Comparison of ENCODE assay signal across 37 mouse cellular contexts in genomic region chr17:36286390-36286789, GRCm38 (mm10). TPM values are rescaled to one million over a fixed set of nuclear protein-coding genes. Genes with fewer than 3 reads are reported as not detected.
"Had no signal": no experiment of that assay in that cellular context is flagged by ENCODE, and none has a peak within 500 bp of the region (broad histone marks: within the 10 kb centered on the region; RNA-seq: fewer than 3 reads in every experiment).

H2-M10.2 (minus strand) TSS chr17:36286490.

- DNase-seq: cerebellum, adult 2 months; cerebellum, adult 8-10 months; cerebellum, adult 9-10 months; cerebellum, adult 9-11 months; cerebellum, postnatal 10 days; cerebellum, postnatal 14 days; cerebellum, postnatal 25 days; cerebellum, postnatal 36 days; embryo, embryonic 11 days; forebrain, postnatal 0 days; gastrocnemius, adult 2 months; gastrocnemius, postnatal 10 days; gastrocnemius, postnatal 14 days; gastrocnemius, postnatal 25 days; gastrocnemius, postnatal 36 days; heart, adult 18-20 months; heart, adult 2 months had no signal

- H3K9me3 ChIP-seq: forebrain, embryonic 12.5 days; forebrain, embryonic 15.5 days had no signal

- H3K4me1 ChIP-seq: embryonic facial prominence, embryonic 10.5 days; embryonic facial prominence, embryonic 12.5 days; embryonic facial prominence, embryonic 13.5 days; embryonic facial prominence, embryonic 15.5 days; forebrain, embryonic 10.5 days; forebrain, embryonic 12.5 days; forebrain, embryonic 13.5 days; forebrain, embryonic 15.5 days had no signal

- ATAC-seq: forebrain, embryonic 13.5 days; forebrain, embryonic 14.5 days; forebrain, embryonic 15.5 days; forebrain, embryonic 16.5 days; forebrain, postnatal 0 days had no signal

- H3K27ac ChIP-seq: embryonic facial prominence, embryonic 10.5 days; embryonic facial prominence, embryonic 12.5 days; embryonic facial prominence, embryonic 13.5 days; embryonic facial prominence, embryonic 15.5 days; forebrain, embryonic 10.5 days; forebrain, embryonic 12.5 days; forebrain, embryonic 13.5 days; forebrain, embryonic 15.5 days; gastrocnemius, adult 2 months; heart, adult 2 months had no signal

- H3K27me3 ChIP-seq: embryonic facial prominence, embryonic 12.5 days; embryonic facial prominence, embryonic 13.5 days; embryonic facial prominence, embryonic 15.5 days; forebrain, embryonic 12.5 days; forebrain, embryonic 13.5 days; forebrain, embryonic 15.5 days had no signal

- H3K4me2 ChIP-seq: embryonic facial prominence, embryonic 12.5 days; embryonic facial prominence, embryonic 13.5 days; embryonic facial prominence, embryonic 15.5 days; forebrain, embryonic 12.5 days; forebrain, embryonic 13.5 days; forebrain, embryonic 15.5 days had no signal

- H3K4me3 ChIP-seq: embryonic facial prominence, embryonic 10.5 days; embryonic facial prominence, embryonic 12.5 days; embryonic facial prominence, embryonic 13.5 days; embryonic facial prominence, embryonic 15.5 days; erythroblast, embryonic 14.5 days; forebrain, embryonic 10.5 days; forebrain, embryonic 12.5 days; forebrain, embryonic 13.5 days; forebrain, embryonic 15.5 days; gastrocnemius, adult 2 months; heart, adult 2 months had no signal

- H3K9ac ChIP-seq: embryonic facial prominence, embryonic 12.5 days; embryonic facial prominence, embryonic 13.5 days; embryonic facial prominence, embryonic 15.5 days; forebrain, embryonic 12.5 days; forebrain, embryonic 13.5 days; forebrain, embryonic 15.5 days; forebrain, postnatal 0 days had no signal

RNA-seq across cellular contexts. Expression of gene H2-M10.2, which starts in this region (rescaled TPM):
- total RNA-seq: forebrain, postnatal 0 days; gastrocnemius, adult 18-20 months; gastrocnemius, adult 2 months; gastrocnemius, adult 8-10 months; gastrocnemius, postnatal 10 days; gastrocnemius, postnatal 14 days; gastrocnemius, postnatal 25 days; gastrocnemius, postnatal 36 days; gastrocnemius, postnatal 4 days; heart, adult 18-20 months; heart, adult 2 months; heart, adult 8-10 months had no signal
- polyA plus RNA-seq: cerebellum, adult 2 months; cortical plate, adult 2 months; embryonic facial prominence, embryonic 11.5 days; embryonic facial prominence, embryonic 12.5 days; embryonic facial prominence, embryonic 13.5 days; embryonic facial prominence, embryonic 14.5 days; embryonic facial prominence, embryonic 15.5 days; erythroblast, embryonic 14.5 days; forebrain, embryonic 12.5 days; forebrain, embryonic 13.5 days; forebrain, embryonic 14.5 days; forebrain, embryonic 15.5 days; forebrain, postnatal 0 days; frontal cortex, adult 2 months; gonadal fat pad, adult 2 months; heart, adult 2 months had no signal
